Mouse (Mus musculus) cerebellum, adult 18-20 months (tissue): ENCODE data around the gene Edn2.

ENCODE experiments used
- DNase-seq, 2 experiments: peaks; one replicate each; pipeline ENCODE4 v3.0.0; 2021

The Edn2 gene

GRCm38 (mm10) chr4:120161166-120161949, at the start of gene Edn2:
Gene Edn2, plus strand, starts transcription at chr4:120161206.
- DNase-seq = no peak

DNA sequence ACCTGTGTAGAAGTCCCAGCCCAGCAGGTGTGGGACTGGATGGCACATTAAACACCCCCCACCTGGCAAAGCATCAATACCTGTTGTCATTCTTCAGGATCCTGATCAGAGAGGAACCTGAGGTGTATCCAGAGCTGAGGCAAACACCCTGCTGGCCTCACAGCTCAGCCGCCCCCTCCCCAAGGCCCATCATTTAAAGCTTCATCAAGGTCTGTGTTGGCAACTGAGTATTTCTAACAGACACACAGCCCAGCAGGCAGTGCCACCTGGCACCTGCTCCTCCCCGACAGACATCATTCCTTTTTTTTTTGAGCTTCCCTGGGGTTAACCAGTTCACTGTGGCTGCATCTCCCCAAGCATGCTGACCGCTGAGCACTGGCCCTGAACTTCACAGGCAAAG, 45.5 kb upstream of the Edn2 start:
- DNase-seq = peak in 1 of 2 experiments; percentile 34

DNA sequence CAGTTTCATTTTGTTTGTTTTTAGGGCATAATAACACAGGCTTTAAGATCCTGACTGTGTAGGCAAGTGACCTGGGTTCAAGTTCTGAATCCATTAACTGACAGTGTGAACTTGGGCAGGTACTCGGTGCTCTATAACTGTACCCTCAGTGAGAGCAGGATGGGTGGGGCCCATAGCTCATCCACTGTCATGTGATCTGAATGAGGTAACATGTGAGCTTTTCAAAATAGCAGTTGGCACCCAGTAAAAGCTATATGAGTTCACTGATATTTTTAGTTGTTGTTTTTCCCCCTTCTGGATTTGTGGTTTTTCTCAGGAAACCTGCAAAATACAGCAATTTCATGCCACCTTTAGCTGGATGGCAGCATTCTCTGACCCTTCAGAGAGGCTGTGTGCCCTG, 44.7 kb upstream of the Edn2 start:
- no peak for DNase-seq

GRCm38 (mm10) chr4:120120276-120120675, 40.7 kb upstream of the Edn2 start:
- peak; percentile 83 to 85 for DNase-seq

DNA sequence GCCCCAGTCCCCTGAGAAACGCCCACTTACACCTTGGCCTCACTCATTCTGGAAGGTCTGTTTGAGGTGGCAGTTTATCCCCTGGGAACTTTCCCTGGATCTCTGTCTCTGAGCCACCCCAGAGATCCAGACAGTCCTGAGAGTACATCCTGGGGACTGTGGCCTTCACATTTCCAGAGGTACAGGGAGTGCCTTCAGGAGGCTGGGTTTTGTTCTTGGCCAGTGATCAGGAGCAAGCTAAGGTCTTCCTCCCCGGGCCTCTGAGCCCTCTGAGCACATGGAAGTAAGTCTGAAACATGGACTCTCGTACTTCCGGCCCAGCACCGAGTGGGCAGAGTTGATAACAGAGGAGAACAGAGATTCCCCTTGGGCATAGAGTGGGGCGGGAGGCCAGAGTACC, 36.4 kb upstream of the Edn2 start:
- DNase-seq = no peak

DNA sequence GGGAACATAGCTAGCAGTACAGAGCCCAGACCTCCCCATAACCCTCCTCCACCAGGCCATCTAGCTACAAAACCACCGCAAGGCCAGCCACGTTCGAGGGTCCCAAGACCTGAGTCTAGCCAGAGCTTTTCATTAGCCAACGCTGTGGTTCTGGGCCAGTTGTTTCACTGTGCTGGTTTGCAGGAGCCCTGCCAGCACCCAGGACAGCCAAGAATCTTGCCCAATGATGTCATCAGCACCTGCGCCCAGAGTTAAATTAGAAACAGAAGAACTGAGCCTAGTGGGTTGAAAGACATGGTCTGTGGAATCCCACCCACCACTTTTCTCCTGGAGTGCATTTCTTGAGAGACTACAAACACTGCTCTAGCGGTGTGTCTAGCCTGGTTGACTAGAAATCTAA, 35.0 kb upstream of the Edn2 start:
- peak in 1 of 2 experiments; percentile 40 for DNase-seq

- DNase-seq = no peak
Measured at GRCm38 (mm10) chr4:120127333-120127732, 33.7 kb upstream of the Edn2 start.

- no peak for DNase-seq
Measured at GRCm38 (mm10) chr4:120128033-120128432, 33.0 kb upstream of the Edn2 start.

DNA sequence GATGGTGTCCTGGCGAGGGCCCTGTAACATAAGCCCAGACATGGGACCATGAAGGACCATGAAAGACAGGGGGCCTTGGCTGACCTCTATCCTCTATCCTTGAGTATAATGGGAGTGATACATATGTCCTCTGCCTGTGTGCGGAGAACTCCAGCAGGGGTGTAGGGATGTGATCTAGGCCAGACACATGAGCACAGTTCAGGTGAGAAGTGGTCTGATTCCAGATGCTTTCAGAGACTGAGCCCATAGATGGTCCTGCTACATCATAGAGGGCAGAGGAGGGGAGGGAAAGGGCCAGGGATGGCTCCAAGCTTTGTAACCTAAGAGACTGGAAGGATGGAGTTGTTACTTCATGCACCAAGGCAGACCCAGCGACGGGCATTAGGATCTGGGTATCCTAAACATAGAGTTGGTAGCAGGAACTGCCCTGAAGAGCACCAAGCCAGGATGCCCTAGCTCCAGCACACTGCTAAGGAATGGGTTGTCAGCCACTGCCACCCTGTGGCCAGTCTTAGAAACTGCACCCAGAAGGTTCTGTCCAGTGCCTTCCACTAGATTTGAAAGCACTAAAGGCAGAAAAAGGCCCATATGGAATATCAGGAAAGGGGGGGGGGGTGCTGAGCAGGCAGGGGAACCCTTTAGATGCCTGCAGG, 31.6 kb upstream of the Edn2 start:
- DNase-seq = peak; percentile 68 to 70

GRCm38 (mm10) chr4:120130926-120131325, 30.1 kb upstream of the Edn2 start:
- no peak for DNase-seq

DNA sequence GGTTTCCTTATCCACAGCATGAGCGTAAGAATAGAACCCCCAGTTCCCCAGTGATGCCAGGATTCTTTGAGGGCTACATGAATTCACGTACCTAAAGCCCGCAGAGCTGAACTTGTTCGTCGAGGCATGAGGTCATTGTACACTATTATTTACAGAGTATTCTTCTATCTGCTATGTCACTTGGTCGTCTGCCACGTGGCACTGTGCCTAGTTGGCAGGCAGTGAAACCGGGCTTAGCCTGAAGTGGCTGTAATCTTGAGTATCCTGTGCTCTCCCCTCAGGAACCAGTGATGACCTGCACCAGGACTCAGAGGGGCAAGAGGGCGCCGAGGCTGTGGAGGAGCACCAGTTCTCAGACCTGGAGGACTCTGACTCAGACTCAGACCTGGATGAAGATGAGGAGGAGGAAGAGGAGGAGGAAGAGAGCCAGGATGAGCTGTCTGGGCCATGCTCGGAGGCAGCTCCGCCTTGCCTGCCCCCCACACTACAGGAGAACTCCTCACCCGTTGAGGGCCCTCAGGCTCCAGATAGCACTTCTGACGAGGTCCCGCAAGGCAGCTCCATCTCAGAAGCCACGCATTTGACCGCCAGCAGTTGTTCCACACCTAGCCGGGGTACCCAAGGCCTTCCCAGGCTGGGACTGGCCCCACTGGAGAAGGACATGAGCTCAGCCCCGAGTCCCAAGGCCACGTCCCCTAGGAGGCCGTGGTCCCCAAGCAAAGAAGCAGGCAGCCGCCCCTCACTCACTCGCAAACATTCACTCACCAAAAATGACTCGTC, 29.4 kb upstream of the Edn2 start:
- peak; percentile 67 to 68 for DNase-seq

DNA sequence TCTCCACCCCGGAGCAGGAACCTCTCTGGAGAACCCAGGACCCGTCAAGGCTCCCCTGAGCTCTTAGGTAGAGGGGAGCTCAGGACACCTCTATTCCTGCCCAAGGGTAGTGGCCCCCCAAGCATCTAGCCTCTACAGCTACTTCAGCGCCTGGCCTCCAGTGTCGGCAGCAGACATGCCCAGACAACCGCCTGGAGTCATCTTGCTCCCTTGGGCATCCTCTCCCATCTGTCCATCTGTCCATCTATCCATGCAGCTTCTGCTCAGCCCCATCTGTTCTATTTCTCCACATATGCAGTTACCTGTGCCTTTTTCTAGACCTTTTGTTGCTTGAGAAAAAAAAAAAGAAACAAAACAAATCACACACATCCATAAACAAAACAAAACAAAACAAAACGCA, 26.8 kb upstream of the Edn2 start:
- no peak for DNase-seq

DNA sequence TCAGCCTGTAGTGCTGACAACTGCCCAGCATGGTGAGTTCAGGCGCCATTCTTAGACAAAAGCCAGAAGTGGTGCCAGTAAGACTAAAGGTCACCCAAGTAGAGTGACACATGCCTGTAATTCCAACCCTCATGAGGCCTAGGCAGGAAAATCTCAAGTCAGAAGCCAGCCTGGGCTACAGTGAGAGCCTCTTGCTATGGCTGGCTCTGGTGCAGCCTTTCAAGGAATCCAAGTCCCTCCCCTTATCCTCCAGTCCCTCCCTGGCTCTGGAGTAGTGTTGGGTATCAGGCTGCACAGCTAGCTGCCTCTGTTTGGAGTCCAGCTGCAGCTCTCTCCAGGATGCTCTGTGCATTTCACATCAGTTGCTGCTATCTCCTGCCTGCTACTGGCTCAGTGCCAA, 19.2 kb upstream of the Edn2 start:
- no peak for DNase-seq

GRCm38 (mm10) chr4:120142905-120143304, 18.1 kb upstream of the Edn2 start:
- DNase-seq = no peak

- peak; percentile 74 to 76 for DNase-seq
Measured at GRCm38 (mm10) chr4:120144343-120144742, 16.7 kb upstream of the Edn2 start.

- no peak for DNase-seq
Measured at GRCm38 (mm10) chr4:120145931-120146330, 15.1 kb upstream of the Edn2 start.

DNA sequence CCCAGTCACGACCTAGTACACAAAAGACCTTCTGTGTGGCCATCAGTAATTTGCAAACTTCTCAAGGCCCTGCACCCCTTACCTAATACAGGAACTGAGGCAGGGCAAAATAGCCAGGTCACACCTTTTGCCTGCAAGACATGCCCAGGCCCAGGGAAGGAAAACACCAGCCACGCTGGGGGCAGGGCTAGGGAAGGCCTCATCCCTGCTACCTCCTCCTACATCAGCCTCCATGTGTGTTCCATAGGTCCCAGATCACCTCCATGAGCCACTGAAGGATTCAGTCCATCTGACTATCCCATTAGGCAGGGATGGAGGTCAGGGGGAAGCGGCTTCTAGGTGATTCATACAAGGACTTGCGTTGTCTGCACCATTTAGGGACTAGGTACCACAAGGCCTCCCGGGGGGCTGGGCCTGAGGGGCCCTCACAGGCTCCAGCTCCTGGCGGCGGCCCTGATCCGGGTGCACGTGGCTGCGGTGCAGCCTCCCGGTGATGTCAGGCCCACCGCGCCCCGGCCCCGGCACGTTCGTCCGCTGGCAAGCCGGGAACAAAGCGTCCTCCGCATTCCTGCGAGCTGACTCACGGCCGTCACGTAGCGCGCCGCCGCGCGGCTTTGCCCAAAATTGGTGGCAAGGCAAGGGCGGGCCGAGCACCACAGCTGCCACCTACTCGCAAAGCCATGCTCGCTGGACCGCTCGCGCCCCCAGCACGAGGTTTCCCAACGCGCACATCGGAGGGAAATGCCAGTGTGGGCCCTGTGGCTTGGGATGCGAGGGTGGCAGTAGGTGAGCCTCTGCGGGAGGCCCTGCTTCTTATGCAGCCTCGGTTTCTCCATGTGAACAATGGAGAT, 12.5 kb upstream of the Edn2 start:
- peak; percentile 51 to 60 for DNase-seq

DNA sequence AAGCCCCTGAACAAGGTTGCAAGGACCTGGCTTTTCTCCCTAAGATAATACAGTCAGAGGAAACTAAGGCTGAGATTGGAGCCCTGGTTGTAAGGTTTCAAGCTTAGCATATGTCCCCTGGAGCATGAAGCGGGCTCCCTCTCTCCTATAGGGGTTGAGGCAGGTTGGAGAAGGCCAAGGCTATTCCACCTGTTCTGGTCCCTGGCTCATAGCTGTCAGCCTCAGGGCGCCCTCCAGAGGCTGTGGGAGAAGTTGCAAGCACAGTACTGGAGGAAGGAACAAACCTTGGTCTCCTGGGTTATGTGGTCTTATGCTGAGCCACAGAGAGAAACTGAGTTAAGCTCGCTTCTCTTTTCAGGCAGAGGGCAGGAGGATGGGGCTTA, 11.9 kb upstream of the Edn2 start:
- peak; percentile 39 to 52 for DNase-seq

GRCm38 (mm10) chr4:120150345-120150920, 10.6 kb upstream of the Edn2 start:
- no peak for DNase-seq

GRCm38 (mm10) chr4:120151906-120152305, 9.1 kb upstream of the Edn2 start:
- no peak for DNase-seq

DNA sequence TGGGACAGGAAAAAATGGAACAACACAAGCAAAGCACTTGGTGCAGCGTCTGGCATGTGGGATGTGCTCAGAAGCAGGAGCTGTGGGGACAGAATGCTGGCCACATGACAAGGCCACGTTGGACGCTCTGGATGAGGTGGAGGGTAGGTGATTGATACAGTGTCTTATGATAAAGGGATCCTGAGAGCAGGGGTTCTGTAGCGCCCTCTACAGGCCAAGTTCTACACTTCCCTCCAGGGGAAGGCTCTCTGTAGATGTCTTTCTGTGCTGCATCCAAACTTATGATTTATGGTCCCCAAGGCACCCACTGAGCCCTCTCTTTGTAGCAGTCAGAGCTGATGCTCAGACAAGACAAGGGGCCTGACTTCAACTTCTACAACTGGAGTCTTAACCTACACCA, 8.4 kb upstream of the Edn2 start:
- no peak for DNase-seq

DNA sequence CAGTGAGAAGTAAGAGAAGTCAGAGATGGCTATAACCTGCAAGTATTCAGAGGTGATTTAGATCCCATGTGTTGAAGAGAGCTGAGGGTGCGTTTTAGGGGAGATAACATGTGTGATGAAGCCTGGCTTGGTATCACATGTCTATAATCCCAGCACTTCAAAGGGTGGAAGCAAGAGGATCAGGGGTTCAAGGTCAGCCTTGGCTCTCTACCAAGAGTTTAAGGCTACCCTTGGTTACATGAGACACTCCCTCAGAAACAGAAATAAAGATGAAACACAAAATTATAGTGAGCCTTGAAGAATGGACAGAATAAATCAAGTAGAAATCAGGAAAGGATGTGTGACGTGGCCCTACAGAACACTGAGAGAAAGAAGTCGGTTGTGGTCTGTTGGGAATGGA, 7.3 kb upstream of the Edn2 start:
- DNase-seq = no peak
